ENCODE assay signal across 9 mouse cellular contexts in the genomic region with DNA sequence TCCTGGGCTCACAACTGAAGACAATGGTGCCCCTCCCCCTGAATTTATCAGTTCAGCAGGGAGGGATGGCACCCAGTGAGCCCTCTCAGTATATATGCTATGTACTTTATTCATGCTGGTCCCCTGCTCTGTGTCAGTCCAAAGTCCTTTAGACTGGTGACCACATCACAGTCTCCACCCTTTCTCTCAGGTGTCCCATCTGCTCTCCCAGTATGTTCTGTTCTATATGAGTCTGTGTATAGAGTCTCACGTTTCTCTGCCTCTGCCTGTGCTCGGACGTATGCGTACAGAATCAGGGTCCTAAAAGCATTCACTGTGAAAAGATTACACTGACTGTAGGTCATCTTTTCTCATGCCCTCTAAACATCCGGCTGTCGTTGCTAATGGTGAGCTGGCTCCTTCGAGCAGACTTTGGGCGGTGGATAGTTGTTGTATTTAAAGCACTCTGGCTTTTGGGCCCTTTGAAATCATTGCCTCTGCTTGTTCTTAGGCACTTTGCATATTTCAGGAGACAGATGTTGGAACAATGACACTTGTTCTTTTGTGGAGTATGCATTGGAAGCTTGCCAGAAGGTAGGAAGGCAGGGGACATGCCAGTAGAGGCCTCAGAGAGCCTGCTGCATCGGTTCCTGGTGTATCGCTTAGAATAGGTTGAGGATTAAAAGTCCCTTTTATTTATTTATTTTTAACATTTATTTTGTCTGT. TPM values are rescaled to one million over a fixed set of nuclear protein-coding genes. Genes with fewer than 3 reads are reported as not detected.
A peak's percentile ranks its signal among the peaks of the same experiment; 100 is the strongest.
DNase-seq lines count a peak whose midpoint lies in the region; ATAC-seq lines count a peak whose summit lies in the region.
"Had no signal": no experiment of that assay in that cellular context is flagged by ENCODE, and none has a peak within 500 bp of the region (broad histone marks: within the 10 kb centered on the region; RNA-seq: fewer than 3 reads in every experiment).

No protein-coding gene starts in this region.

- ATAC-seq in liver, embryonic 15.5 days (ENCODE audit: insufficient read depth): peak; percentile 22; the same call in 1 of the 2 replicates
- peak; percentile 68 for ATAC-seq in intestine, embryonic 14.5 days (replicated peaks; ENCODE audit: low FRiP score, low TSS enrichment, low read depth)
- no peak for ATAC-seq in megakaryocyte progenitor cell, adult 5-6 weeks (replicated peaks; ENCODE audit: poor library complexity)

- WGBS in heart, embryonic 10.5 days: 37% methylated on average over 10 of the region's 10 CpGs
- 66% methylated on average over 10 of the region's 10 CpGs for WGBS in liver, embryonic 15.5 days (ENCODE audit: insufficient replicate concordance)
- 28% methylated on average over 10 of the region's 10 CpGs for WGBS in intestine, embryonic 14.5 days

- H3K4me2 ChIP-seq in liver, embryonic 15.5 days: no peak overlapping the region
- H3K4me2 ChIP-seq in intestine, embryonic 14.5 days (ENCODE audit: low read length): no peak overlapping the region

- peaks cover 45% of the 10 kb centered on the region for H3K4me1 ChIP-seq in heart, embryonic 10.5 days
- H3K4me1 ChIP-seq in liver, embryonic 15.5 days (replicated peaks): peaks cover 6% of the 10 kb centered on the region; the same call in 1 of the 2 replicates
- H3K4me1 ChIP-seq in intestine, embryonic 14.5 days (replicated peaks; ENCODE audit: control insufficient read depth, insufficient read depth, low read length): peaks cover 27% of the 10 kb centered on the region
- H3K4me1 ChIP-seq: megakaryocyte, embryonic 14.5 days had no signal

- no peak for DNase-seq in heart, embryonic 10.5 days (ENCODE audit: low spot score)
- DNase-seq in heart, postnatal 4 days: no peak
- DNase-seq in liver: no peak
- DNase-seq in ZHBTc4 (ENCODE audit: low read depth, low spot score): peak; percentile 92
- DNase-seq in intestine, embryonic 14.5 days (ENCODE audit: low spot score): no peak
- DNase-seq in cerebellum, adult 9-10 months: no peak

- H3K4me3 ChIP-seq in heart, embryonic 10.5 days: no peak overlapping the region; the same call in 1 of the 2 replicates
- no peak overlapping the region for H3K4me3 ChIP-seq in liver, embryonic 15.5 days (replicated peaks)
- no peak overlapping the region for H3K4me3 ChIP-seq in intestine, embryonic 14.5 days (ENCODE audit: low read depth, low read length)
- H3K4me3 ChIP-seq: megakaryocyte, embryonic 14.5 days had no signal

- H3K9ac ChIP-seq in liver, embryonic 15.5 days: no peak overlapping the region
- no peak overlapping the region for H3K9ac ChIP-seq in intestine, embryonic 14.5 days (ENCODE audit: low read length)

- H3K9me3 ChIP-seq in heart, embryonic 10.5 days: no peaks in the 10 kb centered on the region
- no peaks in the 10 kb centered on the region for H3K9me3 ChIP-seq in liver, embryonic 15.5 days (replicated peaks)
- no peaks in the 10 kb centered on the region for H3K9me3 ChIP-seq in intestine, embryonic 14.5 days (ENCODE audit: control insufficient read depth, low read length)
- H3K9me3 ChIP-seq: megakaryocyte, embryonic 14.5 days had no signal

- peak overlapping the region; percentile 47; the same call in 1 of the 2 replicates for H3K27ac ChIP-seq in heart, embryonic 10.5 days
- H3K27ac ChIP-seq in liver, embryonic 15.5 days (replicated peaks): no peak overlapping the region
- no peak overlapping the region for H3K27ac ChIP-seq in intestine, embryonic 14.5 days (ENCODE audit: low read depth)

- H3K36me3 ChIP-seq in heart, embryonic 10.5 days: peaks cover 8% of the 10 kb centered on the region
- no peaks in the 10 kb centered on the region for H3K36me3 ChIP-seq in liver, embryonic 15.5 days (replicated peaks)
- no peaks in the 10 kb centered on the region for H3K36me3 ChIP-seq in intestine, embryonic 14.5 days (ENCODE audit: control insufficient read depth, insufficient read depth, low read length)

- H3K27me3 ChIP-seq in heart, embryonic 10.5 days (ENCODE audit: insufficient read depth, poor library complexity, severe bottlenecking): no peaks in the 10 kb centered on the region
- no peaks in the 10 kb centered on the region for H3K27me3 ChIP-seq in liver, embryonic 15.5 days
- no peaks in the 10 kb centered on the region for H3K27me3 ChIP-seq in intestine, embryonic 14.5 days (replicated peaks; ENCODE audit: control insufficient read depth, insufficient read depth, low read length)

RNA-seq across cellular contexts. Expression of a gene that starts 27.5 kb away (rescaled TPM):
- 7.6 and 11.1 TPM in 2 replicates for polyA plus RNA-seq in heart, embryonic 10.5 days (2016; fragmentation: Nextera tagmentation; extraction: Ambion mirVana)
- total RNA-seq in heart, postnatal 4 days (2021): under 1 TPM; 0.36 to 0.57 TPM
- polyA plus RNA-seq in liver, embryonic 15.5 days (2015; fragmentation: Nextera tagmentation; extraction: Ambion mirVana): 0.08 and 0.15 TPM in 2 replicates
- polyA plus RNA-seq in intestine, embryonic 14.5 days (2014; fragmentation: Nextera tagmentation; extraction: Ambion mirVana): 0.84 and 1.1 TPM in 2 replicates
- not detected in 2 replicates for total RNA-seq in megakaryocyte progenitor cell, adult 5-6 weeks (2015)
- total RNA-seq in megakaryocyte progenitor cell, adult 5-6 weeks (2017): not detected in 2 replicates
